ENCODE assay signal across 22 mouse cellular contexts in the genomic region with DNA sequence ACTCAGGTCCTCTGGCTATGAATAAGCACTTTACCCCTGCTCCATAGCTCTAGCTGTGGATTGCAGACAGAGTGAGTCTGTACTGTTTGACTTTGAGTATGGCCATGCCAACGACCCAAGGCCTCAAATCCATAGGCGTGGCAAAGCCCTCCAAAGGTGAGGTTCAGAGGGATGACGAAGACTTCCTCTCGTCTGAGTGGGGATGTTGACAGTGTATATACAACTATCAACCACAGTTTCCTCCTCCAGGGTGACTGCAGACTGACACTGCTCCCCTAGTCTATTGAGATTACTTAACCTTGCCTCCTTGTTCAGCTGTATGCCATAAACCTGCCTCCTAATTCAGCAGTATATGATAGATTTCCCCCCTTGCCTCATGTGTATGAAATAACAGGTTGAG.
"Had no signal": no experiment of that assay in that cellular context is flagged by ENCODE, and none has a peak within 500 bp of the region (broad histone marks: within the 10 kb centered on the region; RNA-seq: fewer than 3 reads in every experiment).

No protein-coding gene starts in this region.

- H3K9me3 ChIP-seq: limb, embryonic 10.5 days; limb, embryonic 13.5 days; liver, embryonic 12.5 days; liver, embryonic 15.5 days; lung, embryonic 15.5 days; midbrain, embryonic 12.5 days; neural tube, embryonic 13.5 days had no signal

- ATAC-seq: liver, embryonic 12.5 days; midbrain, embryonic 16.5 days had no signal

- H3K4me3 ChIP-seq: layer of hippocampus, adult 2 months; limb, embryonic 10.5 days; limb, embryonic 13.5 days; liver, embryonic 12.5 days; liver, embryonic 15.5 days; lung, embryonic 15.5 days; midbrain, embryonic 12.5 days; neural tube, embryonic 13.5 days had no signal

- H3K4me1 ChIP-seq: liver, embryonic 12.5 days; liver, embryonic 15.5 days; lung, embryonic 15.5 days; midbrain, embryonic 12.5 days; neural tube, embryonic 13.5 days had no signal

- H3K27ac ChIP-seq: layer of hippocampus, adult 2 months; limb, embryonic 10.5 days; limb, embryonic 13.5 days; liver, embryonic 12.5 days; liver, embryonic 15.5 days; lung, embryonic 15.5 days; midbrain, embryonic 12.5 days; neural tube, embryonic 13.5 days; stomach, postnatal 0 days had no signal

- H3K36me3 ChIP-seq: limb, embryonic 10.5 days; limb, embryonic 13.5 days; liver, embryonic 12.5 days; liver, embryonic 15.5 days; lung, embryonic 15.5 days; midbrain, embryonic 12.5 days; neural tube, embryonic 13.5 days had no signal

- H3K9ac ChIP-seq: limb, embryonic 13.5 days; liver, embryonic 12.5 days; liver, embryonic 15.5 days; lung, embryonic 15.5 days; midbrain, embryonic 12.5 days; neural tube, embryonic 13.5 days had no signal

- DNase-seq: kidney, adult 11 months; kidney, adult 9 months; kidney, postnatal 14 days; kidney, postnatal 4 days; layer of hippocampus, adult 9-11 months; liver; lung, adult 18-20 months; lung, postnatal 10 days; lung, postnatal 36 days; retina, postnatal 1 day; thymus, adult 2 months; thymus, postnatal 14 days had no signal

- H3K27me3 ChIP-seq: limb, embryonic 13.5 days; liver, embryonic 12.5 days; liver, embryonic 15.5 days; lung, embryonic 15.5 days; neural tube, embryonic 13.5 days had no signal
